Mouse (Mus musculus): ENCODE results near the gene Phlpp1. TPM values are rescaled to one million over a fixed set of nuclear protein-coding genes. Genes with fewer than 3 reads are reported as not detected.

The Phlpp1 gene
- total RNA-seq, 2 experiments from 2014 or later = 17.8 to 18.6 TPM

DNA sequence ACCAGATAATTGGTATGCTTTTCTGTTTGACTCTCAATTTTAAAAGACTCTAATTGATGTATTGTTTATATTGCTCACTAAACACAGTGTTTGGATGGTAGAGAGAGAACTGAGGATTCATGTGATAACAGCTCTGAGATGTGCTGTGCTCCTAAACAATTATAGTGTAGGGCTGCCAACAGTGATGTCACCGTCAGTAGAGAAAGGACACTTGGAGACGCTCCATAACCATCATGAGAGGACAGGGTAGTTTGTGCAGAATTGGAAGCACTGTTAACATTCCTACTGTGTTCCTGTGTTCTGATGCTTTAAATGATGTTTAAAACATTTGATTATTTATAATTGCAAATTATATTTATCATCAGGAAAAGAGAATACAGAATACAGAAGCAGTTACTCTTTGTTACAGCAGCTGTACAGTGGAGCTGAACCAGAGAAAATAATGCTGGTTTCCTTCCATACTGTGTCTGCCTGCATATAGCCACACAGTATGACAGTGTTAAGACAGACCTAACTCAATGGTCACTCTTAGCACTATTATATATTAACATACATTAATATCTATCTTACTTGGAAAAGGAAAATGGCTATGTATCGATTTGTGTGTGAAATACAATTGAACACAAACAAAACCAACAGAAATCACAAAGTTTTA, 60.4 kb downstream of the Phlpp1 start:
- intact Hi-C loops (cut with DNase I) = loop anchor here (2.0 kb wide), 1 partner anchor 59 kb away; no protein-coding TSS in a partner anchor
- peak; percentile 49 to 52 for DNase-seq

DNA sequence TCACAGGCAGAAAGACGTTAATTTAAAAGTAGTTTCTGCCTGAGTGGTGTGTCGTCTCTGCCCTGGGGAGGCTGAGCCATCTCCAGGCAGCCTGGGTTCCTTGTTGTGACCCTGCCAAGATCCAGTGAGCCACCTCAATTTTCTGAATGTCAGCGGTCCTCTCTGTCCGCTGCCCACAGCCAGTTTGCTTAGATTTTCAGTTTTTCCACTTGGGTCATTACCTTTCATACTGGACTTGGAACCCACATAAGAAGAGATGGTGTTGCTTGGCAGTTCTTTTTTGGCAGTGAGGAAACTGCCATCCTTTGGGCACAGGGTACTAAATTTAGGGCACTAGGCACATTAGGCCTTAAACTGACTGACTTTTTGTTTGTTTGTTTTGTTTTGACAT, 60.9 kb downstream of the Phlpp1 start:
- intact Hi-C loops (cut with DNase I) = no loop called here
- no peak for DNase-seq

DNA sequence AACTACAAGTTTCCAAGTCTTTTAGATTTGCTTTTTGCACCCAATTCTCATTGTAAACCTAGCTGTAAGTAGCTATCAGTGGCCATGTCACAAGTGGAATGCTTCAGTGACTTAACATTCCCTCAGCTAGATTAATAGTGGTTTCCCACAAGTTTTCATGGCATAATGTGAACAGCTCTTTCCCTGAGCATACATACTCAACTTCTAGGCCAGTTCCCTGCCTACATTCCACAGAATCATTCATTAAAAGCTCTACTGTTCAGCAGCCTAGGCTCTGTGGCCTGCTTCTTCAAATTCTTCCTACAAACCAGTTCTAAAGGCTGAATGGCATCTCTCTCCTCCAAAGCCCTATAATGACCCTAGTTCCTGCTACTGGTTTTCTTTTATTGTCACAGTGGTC, 65.4 kb downstream of the Phlpp1 start:
- intact Hi-C loops (cut with DNase I) = no loop called here
- no peak for DNase-seq

DNA sequence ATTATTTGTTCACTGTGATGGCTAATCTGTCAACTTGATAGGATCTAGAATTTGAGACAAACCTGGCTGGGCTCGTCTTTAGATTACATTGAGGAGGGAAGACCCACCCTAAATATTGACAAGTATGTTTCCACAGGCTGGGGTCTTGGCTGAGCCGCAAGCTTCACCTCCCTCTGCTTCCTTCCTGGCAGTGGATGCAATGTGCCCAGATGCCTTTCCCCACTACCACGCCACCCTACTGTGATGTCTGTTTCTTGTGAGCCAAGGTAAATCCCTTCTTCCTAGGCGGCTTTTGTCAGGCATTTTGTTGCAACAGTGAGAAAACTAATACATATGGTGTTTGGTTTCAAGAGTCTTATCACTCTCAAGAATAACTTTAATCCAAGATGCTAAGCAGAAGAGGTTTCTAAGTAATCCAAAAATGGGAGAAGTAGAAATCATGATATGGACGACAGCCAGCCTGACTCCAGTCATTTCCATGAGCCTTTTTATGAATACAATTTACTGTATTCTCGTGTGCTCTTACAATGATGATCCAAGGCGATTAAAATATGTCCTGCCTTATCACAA, 68.6 kb downstream of the Phlpp1 start:
- intact Hi-C loops (cut with DNase I) = loop anchor here (5.0 to 10.0 kb wide), 2 partner anchors 122 to 165 kb away; no protein-coding TSS in a partner anchor
- no peak for DNase-seq

DNA sequence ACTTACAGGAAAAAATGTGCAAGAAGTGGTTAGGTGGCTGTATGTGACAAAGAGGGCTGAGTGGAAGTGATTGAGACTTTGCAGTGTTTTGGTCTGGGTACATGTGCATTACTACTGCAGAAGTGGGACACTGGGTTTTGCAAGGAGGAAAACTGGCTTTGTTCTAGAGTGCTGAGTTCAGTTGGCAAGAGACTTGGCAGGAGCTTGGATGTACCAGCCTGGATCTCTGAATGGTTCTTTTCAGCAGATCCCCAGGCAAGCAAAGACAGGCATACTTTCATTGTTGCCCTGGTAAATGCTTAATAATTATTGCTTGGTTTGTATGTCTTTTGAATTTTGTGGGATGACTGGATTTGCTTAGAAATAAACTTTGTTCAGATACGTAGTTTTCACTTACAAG, 69.5 kb downstream of the Phlpp1 start:
- intact Hi-C loops (cut with DNase I) = loop anchor here (5.0 to 10.0 kb wide), 2 partner anchors 121 to 166 kb away; no protein-coding TSS in a partner anchor

DNA sequence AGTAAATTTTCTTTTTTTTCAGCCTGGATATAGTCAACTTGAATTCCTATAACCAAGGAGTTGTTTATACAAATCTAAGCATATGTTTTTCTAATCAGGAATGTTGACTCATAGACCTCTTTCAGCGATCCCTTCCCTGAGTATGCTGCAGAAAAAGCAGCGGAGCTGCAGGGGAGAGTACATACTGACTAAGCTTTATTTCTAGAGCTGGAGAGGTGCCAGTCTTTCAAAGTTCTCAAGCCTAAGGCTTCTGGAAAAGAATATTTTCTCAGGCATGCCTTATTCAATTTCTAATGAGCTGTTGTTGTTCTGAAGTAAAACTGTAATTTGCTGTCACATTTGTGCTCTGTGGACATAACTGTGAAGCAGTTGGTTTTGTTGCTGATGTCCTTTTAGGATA, 70.6 kb downstream of the Phlpp1 start:
- intact Hi-C loops (cut with DNase I) = loop anchor here (5.0 to 10.0 kb wide), 2 partner anchors 120 to 167 kb away; no protein-coding TSS in a partner anchor

More for the DNA sequence above, 69.5 kb downstream of the Phlpp1 start:
- DNase-seq = no peak

DNA sequence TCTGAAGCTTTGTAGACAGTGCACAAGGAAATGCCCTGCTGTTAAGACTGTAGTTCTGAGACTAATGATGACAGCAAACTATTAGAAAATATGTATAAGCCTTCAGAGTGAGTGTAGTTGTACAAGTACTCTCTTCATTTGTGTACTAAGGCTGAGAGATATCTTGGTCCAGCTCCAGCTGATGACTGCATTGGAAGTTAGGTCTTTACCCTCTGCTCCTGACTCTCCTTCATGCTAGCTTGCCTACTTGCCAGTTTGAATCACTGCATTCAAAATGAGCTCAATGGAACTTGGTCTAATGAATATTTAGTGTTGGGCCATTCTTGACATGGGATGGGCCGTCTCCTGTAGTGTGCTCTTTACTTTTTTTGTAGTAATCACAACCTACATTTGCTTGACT, 71.8 kb downstream of the Phlpp1 start:
- intact Hi-C loops (cut with DNase I) = loop anchor here (5.0 to 10.0 kb wide), 2 partner anchors 119 to 169 kb away; no protein-coding TSS in a partner anchor
- DNase-seq = no peak

More for the DNA sequence above, 70.6 kb downstream of the Phlpp1 start:
- no peak for DNase-seq

DNA sequence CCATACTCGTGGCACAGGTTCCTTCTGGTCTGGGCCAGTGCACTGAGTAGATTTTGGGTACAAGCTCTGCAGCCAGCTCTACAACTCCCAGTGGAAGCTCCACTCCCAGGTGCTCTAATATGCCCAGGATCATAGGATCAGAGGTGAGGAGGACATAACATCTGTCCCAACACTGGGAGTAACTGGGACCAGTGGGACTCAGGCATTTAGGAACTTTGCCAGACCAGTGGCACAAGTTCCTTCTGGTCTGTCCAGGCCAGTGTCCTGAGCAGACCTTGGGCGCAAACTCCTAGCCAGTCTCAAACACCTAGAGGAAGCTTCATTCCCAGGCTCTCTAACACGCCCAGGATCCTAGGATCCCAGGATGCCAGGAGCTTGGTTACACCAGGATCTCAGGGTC, 72.7 kb downstream of the Phlpp1 start:
- DNase-seq = no peak
- intact Hi-C loops (cut with DNase I) = loop anchor here (5.0 to 10.0 kb wide), 2 partner anchors 118 to 169 kb away; no protein-coding TSS in a partner anchor

DNA sequence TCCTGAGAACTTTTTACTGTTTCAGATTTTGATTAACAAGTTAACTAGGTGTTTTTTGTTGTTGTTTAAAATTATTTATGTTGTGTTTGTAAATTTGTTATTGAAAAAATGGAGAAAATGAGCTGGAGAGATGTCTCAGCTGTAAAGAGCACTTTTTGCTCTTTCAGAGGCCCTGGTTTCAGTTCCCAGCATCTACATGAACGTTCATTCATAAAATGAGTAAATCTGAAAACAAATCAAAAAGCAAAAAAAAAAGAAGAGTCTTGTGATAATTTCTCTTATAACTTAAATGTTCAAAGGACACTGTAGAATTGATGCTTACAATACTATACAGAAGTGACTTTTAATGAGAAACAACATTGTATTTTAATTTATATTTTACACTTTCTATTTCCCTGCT, 82.5 kb downstream of the Phlpp1 start:
- intact Hi-C loops (cut with DNase I) = no loop called here

DNA sequence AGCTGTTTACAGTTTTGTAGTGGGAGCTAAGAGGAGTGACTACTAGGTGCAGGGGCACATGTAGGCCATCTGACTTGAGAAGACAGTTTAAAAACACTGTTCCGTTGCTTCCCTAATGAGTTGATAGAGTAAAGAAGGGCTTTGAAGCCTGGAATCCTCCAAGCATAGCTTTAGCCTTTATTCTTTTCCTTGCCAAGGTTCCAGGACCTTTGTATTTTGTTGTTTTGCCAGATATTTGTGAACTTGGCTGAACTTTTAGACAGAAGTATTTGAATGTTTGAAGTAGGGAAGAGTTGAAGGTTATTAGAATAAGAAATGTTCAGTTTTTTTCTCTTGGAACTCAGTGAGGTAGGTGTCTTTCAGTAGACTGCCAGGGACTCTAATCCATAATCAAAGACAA, 85.6 kb downstream of the Phlpp1 start:
- intact Hi-C loops (cut with DNase I) = no loop called here
- no peak for DNase-seq

More for the DNA sequence above, 82.5 kb downstream of the Phlpp1 start:
- DNase-seq = no peak

DNA sequence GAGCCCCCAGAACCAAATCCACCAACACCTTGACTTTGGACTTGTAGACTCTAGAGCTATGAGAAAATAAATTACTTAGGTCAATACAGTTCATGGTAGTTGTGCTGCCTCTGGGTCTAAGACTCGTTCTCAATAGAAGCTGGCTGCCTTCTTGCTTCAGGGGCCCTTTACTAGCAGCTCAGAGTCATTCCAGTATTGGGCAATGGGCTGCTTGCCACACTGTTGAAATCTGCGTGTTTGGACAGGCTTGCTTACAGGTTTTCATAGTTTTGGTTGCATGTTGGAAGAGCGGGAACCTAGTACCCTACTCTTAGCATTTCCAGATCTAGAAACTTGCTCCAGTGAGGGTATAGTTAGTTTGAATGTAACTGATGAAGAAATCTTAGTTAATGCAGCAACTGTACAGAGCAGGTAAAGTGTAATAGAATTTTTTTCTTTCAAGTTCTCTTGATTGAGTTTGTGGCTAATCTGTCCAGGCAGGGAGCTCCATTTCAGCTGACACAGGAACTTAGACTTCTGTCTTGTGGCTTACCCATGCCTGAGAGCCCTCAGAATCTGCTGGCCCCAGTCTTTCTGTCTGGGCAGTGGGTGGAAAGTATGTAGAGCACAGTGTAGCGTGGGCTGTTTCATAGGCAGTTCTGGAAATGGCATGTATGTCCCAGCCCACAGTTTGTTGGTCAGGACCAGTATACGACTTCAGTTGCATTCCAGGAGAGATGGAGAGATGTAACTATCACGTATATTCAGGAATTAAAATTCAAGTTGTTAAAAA, 96.7 kb downstream of the Phlpp1 start:
- intact Hi-C loops (cut with DNase I) = no loop called here
- DNase-seq = no peak

DNA sequence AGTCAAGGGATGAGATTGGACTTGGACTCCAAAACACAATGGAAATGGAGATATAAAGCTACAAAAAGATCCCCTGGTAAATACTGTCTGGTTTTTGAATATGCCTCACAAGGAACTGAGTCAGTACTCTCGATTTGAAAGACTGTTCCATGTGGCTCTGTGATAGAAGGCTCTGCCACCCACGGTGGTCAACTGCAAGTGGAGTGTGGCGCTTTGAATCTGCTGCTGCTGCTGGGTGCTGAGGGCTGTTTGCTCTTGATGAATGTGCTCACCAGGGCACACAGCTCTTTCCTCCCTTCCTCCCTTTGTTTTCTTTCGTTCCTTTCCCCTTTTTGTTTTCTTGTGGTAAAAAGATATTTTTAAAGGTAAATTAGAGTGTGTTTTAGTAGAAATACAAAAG, 97.8 kb downstream of the Phlpp1 start:
- intact Hi-C loops (cut with DNase I) = no loop called here
- no peak for DNase-seq

DNA sequence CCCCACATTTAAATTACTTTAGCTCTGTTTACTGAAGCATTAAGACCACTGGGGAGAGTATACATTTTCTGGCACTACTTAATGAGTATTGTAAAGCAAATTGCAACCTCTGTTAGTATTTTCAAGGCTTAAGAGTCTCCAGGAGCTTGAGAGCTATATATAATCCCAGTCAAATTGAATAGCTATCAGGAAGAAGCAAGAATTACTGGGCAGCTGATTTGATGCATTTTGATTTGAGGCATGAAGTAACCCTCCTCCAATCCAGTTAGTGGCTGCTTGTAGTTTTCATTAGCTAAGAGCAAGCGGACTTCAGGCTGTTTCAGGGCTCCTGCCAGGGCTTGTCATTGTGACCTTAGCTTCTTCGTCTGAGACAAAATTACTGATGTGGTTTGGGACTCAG, 101.4 kb downstream of the Phlpp1 start:
- intact Hi-C loops (cut with DNase I) = no loop called here

DNA sequence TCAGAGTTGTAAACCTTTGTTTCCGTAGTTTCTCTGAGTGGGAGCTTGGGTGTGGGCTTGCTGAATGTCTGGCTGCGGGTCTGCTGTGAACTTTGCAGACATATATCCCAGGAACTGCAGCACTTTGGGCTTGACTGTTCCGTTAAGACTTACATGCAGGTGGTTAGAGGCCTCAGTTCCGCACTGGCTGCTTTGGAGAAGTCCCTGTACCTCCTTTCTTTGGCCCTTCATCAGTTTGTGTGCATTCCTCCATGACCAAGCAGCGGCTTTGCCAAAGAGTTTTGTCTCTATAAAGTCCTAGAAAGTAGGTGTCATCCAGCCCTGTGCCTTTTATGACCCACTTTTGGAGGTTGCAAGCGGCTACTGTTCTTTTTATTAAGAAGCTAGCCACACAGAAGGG, 102.2 kb downstream of the Phlpp1 start:
- DNase-seq = no peak
- intact Hi-C loops (cut with DNase I) = no loop called here

More for the DNA sequence above, 101.4 kb downstream of the Phlpp1 start:
- DNase-seq = no peak

DNA sequence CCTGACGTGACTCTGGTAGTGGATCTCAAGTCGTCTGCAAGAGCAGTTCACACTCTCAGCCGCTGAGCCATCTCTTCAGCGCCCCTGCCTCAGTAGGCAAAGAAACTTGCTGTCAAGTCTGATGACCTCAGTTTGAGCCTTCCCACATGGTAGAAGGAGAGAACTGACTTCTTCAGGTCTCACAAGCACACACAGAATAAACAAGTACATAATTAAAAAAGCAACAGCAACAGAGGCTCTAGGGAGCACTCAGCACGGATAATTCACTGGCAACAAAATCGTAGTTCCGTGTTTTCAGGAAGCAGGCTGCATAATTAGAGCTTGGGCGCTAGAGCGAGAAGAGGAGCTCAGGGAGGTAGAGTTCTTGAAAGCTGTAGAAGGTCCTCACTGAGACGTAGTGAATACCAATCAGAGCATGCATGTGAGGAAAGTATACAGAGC, 103.0 kb downstream of the Phlpp1 start:
- DNase-seq = peak in 1 of 2 experiments; percentile 26

DNA sequence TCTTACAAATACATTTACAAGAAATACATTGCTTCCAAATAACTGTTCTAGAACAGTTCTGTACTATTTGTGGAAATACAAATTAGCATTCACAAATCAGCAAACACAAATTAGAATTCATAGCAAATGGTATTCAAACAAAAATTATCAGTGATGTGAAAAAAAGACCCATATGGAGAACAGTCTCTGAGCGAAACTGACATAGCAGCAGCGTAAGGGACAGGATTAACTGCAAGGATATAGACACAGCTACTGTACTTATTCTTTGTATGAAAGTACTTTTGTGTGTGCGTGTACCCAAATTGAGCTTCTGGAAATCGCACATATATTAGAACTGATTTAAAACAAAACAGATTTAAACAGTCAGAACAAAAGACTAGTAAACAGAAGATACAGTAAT, 103.6 kb downstream of the Phlpp1 start:
- intact Hi-C loops (cut with DNase I) = no loop called here
- DNase-seq = no peak

More for the DNA sequence above, 103.0 kb downstream of the Phlpp1 start:
- intact Hi-C loops (cut with DNase I) = no loop called here

DNA sequence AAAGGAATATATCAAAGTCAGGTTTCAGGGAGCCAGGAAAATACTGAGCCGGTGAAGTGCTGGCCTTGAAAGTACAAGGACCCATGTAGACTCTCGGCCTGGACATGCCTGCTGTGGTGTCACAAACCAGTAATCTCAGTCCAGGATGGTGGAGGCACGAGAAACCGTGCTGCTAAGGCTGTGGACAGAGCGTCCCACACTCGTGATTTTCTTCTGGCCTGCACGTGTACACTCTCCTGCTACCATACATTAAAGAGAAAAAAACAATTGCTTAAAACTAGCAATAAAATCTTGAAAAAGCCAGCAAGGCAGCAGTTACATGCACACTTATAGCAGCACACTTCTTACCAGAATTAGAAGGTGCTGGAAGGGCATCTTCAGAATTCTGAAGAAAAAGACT, 104.2 kb downstream of the Phlpp1 start:
- intact Hi-C loops (cut with DNase I) = no loop called here
- no peak for DNase-seq

DNA sequence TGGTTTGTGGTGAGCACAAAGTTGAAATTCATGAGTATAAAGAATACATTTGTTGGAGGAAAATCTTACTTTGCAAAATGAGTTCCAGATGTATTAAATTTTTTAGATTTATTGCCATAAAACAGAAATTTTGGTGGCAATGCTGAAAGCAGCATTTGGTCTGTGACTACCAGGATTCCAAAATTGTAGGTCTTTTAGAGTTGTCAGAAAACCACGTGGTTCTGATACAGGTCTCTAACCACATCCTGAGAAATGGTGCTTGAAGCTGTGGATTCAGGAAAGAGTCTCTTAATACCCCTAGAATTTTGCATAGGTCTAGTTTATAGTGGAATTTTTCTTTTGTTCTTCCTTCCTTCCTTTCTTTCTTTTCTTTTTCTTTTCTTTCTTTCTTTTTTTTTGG, 105.3 kb downstream of the Phlpp1 start:
- no peak for DNase-seq
- intact Hi-C loops (cut with DNase I) = no loop called here

DNA sequence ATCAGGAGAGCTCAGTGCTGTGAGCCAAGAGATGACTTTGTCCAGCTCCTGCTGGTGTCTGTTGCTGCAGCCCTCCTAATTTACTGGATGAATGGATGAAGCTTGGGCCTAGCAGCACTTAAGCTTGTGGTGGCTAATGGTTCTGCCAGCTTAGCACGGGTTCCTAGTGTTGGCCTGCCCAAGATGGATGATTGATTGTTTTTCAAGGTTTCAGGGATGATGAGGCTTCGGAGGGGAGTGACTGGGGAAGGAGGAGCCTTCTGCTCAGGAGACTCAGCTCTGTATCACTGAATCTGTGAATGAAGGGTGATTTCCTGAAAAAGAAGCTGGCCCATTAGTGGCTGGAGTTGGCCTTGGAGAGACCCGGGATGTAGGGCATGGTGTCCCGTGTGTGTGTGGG, 105.7 kb downstream of the Phlpp1 start:
- intact Hi-C loops (cut with DNase I) = no loop called here
- no peak for DNase-seq

DNA sequence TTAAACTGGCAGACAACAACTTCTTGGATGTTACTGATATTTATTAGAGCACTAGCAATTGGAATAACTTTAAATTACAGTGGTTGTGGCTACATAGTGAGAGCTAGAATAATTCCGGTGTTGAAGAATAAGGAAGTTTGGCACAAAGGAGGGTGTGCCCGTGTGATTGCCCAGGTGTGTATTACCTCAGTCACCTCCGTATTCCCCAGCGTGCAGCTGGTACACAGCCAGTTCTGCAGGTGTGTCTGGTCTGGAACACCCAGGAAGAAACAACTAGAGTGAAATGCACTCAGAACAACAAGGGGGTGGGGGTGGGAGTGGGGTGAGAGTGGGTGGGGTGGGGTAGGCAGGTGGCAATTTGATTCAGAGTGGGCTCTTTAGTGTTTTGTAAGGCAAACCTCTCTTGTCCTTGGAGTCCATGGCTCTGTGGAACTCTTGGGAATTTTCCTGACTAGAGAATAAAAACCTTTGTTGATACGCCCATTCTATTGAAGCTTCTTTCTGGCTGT, 107.1 kb downstream of the Phlpp1 start:
- DNase-seq = no peak
- intact Hi-C loops (cut with DNase I) = no loop called here
